17 mouse cellular contexts compared by ENCODE assay signal in genomic region chr13:95640408-95640807, GRCm38 (mm10). TPM values are rescaled to one million over a fixed set of nuclear protein-coding genes. Genes with fewer than 3 reads are reported as not detected.
DNase-seq lines count a peak whose midpoint lies in the region.
"Had no signal": no experiment of that assay in that cellular context is flagged by ENCODE, and none has a peak within 500 bp of the region (broad histone marks: within the 10 kb centered on the region; RNA-seq: fewer than 3 reads in every experiment).

No protein-coding gene starts in this region.

- H3K4me1 ChIP-seq in hindbrain, embryonic 10.5 days (replicated peaks), result peaks cover 24% of the 10 kb centered on the region

- H3K36me3 ChIP-seq in hindbrain, embryonic 10.5 days, result peaks cover 36% of the 10 kb centered on the region
- H3K36me3 ChIP-seq: forebrain, embryonic 15.5 days; neural tube, embryonic 12.5 days had no signal

- DNase-seq in heart, adult 11 months, result peak; percentile 94
- no peak for DNase-seq in heart, postnatal 4 days
- peak; percentile 68 for DNase-seq in 3134 (ENCODE audit: extremely low read depth, insufficient read length, low spot score)
- DNase-seq in Muller cell, postnatal 12 days (ENCODE audit: inconsistent ontology term), result peak; percentile 61
- DNase-seq in adrenal gland, postnatal 36 days, result peak; percentile 53 to 67
- no peak for DNase-seq in hindbrain, embryonic 10.5 days (ENCODE audit: low spot score)
- no peak for DNase-seq in left cerebral cortex, adult 8-10 months (ENCODE audit: low spot score in 2 of 2)
- DNase-seq: cerebellum, adult 2 months; gastrocnemius, postnatal 25 days; kidney, adult 8-10 months; kidney, postnatal 25 days; thymus, postnatal 4 days had no signal

- H3K9me3 ChIP-seq in hindbrain, embryonic 10.5 days, result no peaks in the 10 kb centered on the region
- H3K9me3 ChIP-seq: forebrain, embryonic 15.5 days; hindbrain, embryonic 13.5 days; neural tube, embryonic 12.5 days had no signal

- H3K27me3 ChIP-seq in hindbrain, embryonic 10.5 days (ENCODE audit: insufficient read depth, poor library complexity, severe bottlenecking), result no peaks in the 10 kb centered on the region
- H3K27me3 ChIP-seq: forebrain, embryonic 15.5 days; hindbrain, embryonic 13.5 days; neural tube, embryonic 12.5 days had no signal

- no peak overlapping the region for H3K27ac ChIP-seq in hindbrain, embryonic 10.5 days
- H3K27ac ChIP-seq: forebrain, embryonic 15.5 days; hindbrain, embryonic 13.5 days; macrophage; neural tube, embryonic 12.5 days had no signal

- WGBS in hindbrain, embryonic 10.5 days, result 91% methylated on average over 1 of the region's 1 CpGs

- H3K4me3 ChIP-seq in hindbrain, embryonic 10.5 days, result no peak overlapping the region
- H3K4me3 ChIP-seq: erythroblast, embryonic 14.5 days; forebrain, embryonic 15.5 days; hindbrain, embryonic 13.5 days; neural tube, embryonic 12.5 days had no signal

RNA-seq across cellular contexts. Expression of gene F2r, which starts 22.1 kb away (rescaled TPM):
- 10 to 100 TPM; 66.3 to 72.7 TPM for total RNA-seq in heart, postnatal 4 days (2021)
- 100 to 1,000 TPM; 138 to 155 TPM for total RNA-seq in adrenal gland, postnatal 36 days (2021)
- polyA plus RNA-seq in hindbrain, embryonic 10.5 days (2016; fragmentation: Nextera tagmentation; extraction: Ambion mirVana), result 93.4 and 117 TPM in 2 replicates
- 1 to 10 TPM; 3.7 to 5.0 (median 4.5) TPM for total RNA-seq in left cerebral cortex, adult 8-10 months (2022)

RNA-seq across cellular contexts. Expression of gene F2rl2, which starts 56.2 kb away (rescaled TPM):
- total RNA-seq in heart, postnatal 4 days (2021), result under 1 TPM in 1 of 2 experiments, not detected in 1; 0.14 TPM
- total RNA-seq in adrenal gland, postnatal 36 days (2021), result under 1 TPM in 1 of 2 experiments, not detected in 1; 0.30 TPM
- polyA plus RNA-seq in hindbrain, embryonic 10.5 days (2016; fragmentation: Nextera tagmentation; extraction: Ambion mirVana), result 1.7 and 1.8 TPM in 2 replicates
- total RNA-seq in left cerebral cortex, adult 8-10 months (2022), result 1 to 10 TPM in 1 of 4 experiments, under 1 TPM in 3; 0.80 to 1.2 (median 0.96) TPM
- total RNA-seq: gastrocnemius, postnatal 25 days had no signal
- polyA plus RNA-seq: erythroblast, embryonic 14.5 days had no signal

Comparison
In these comparisons a context has a peak if more than half of its experiments do, and no peak if none do; other contexts are left out.
1. DNase-seq: peak in heart, adult 11 months (single experiment), 3134 (single experiment), Muller cell, postnatal 12 days (single experiment) and adrenal gland, postnatal 36 days (2 of 2); none in heart, postnatal 4 days (single experiment), hindbrain, embryonic 10.5 days (single experiment) and left cerebral cortex, adult 8-10 months (0 of 2).
2. RNA of gene F2r, which starts 22.1 kb away (total RNA-seq): 138 to 155 TPM in adrenal gland, postnatal 36 days and 66.3 to 72.7 TPM in heart, postnatal 4 days; 3.7 to 5.0 TPM in left cerebral cortex, adult 8-10 months; every median in the first group is over 10 times any median in the second.